Mouse (Mus musculus) gastrocnemius, postnatal 25 days (tissue): ENCODE results near the gene Palld. TPM values are rescaled to one million over a fixed set of nuclear protein-coding genes. Genes with fewer than 3 reads are reported as not detected.
A peak's percentile ranks its signal among the peaks of the same experiment; 100 is the strongest.

Experiments
- DNase-seq: peaks from one replicate; pipeline ENCODE4 v3.0.0; 2022
- total RNA-seq, 2 experiments: library from RNA; stranded (reverse); gene quantifications; 1 replicate in 1 of 2; 2 replicates in 1 of 2; pipeline ENCODE4 v1.2.3; 2021

Palld gene
- total RNA-seq, 2 experiments from 2014 or later: 90.9 to 120 TPM

DNA sequence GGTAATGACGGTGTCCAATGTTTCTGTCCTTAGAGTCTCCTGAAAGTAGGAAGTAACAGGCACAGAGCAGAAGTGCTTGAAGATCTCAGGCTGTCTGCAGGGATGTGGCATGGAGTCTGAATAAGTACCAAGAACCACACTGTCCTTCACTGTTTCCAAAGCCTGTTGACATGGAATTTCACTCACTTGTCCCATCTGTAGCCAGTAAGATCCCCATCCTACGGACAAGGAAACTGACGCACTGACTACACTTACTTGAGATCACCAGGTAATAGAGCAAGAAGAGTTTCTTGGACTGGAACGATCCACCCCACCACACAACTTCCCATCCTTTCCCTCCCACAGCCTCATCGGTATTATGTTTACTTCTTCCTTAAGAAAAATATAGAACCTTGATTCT, 128.3 kb downstream of the Palld start:
- no peak for DNase-seq

GRCm38 (mm10) chr8:61773595-61774088, 128.8 kb downstream of the Palld start:
- DNase-seq: no peak

DNA sequence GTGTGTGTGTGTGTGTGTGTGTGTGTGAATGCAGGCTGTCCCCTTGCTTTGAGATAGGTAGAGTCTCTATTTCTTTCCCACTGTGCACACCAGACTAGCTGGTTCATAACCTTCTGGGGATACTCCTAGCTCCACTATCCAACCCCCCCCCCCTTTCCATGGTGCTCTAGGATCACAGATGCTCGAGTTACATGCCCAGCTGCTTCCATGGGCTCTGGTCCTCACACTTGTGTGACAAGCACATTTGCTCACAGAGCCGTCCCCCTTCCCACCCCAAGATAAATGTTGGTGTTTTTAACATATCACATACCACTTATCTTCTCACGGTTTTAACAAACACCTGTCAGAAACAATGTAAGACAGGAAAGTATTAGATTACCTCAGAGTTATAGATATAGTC, 131.2 kb downstream of the Palld start:
- DNase-seq: no peak

GRCm38 (mm10) chr8:61769340-61769879, 133.1 kb downstream of the Palld start:
- DNase-seq: no peak

GRCm38 (mm10) chr8:61760190-61760578, 142.3 kb downstream of the Palld start:
- no peak for DNase-seq

DNA sequence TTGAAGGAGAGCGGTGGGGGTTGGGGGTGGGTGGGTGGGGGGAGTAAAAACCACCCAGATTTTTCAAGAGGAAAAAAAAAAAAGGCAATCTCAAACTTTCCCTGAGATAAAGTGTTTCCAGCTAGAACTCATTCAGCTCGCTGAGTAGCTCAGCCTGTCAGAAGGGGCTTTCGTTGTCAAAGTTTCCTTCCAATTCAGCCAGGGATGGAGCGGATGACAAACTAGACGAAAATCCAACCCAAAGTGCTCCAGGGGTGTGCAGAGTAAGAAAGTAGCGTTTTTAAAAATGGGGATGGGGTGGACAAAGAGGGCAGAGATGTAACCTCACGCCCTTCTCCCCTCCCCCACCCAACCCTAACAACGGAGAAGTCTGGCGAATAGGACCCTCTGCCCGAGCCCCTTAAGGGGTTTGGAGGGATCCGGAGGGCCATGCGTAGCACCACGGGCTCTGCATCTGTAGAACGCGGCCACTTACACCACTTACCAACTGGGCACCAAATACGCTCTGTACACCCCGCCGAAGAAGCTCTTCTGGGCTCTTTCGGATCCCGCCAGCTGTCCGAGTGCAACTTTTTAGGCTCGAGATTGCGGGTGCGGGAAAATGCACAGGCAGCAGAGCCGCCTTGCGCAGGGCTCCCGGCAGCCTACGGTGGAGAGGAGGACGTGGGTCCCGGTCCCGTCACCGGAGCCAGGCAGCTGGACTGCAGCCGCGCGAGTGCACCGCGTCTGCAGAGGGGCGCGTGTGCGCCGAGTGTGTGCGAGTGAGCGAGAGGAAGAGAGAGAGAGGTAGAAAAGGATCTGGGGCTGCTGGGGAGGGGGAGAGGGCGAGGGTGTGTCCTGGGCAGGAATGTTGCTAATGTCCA, 142.9 kb downstream of the Palld start:
- DNase-seq: peak; percentile 28

DNA sequence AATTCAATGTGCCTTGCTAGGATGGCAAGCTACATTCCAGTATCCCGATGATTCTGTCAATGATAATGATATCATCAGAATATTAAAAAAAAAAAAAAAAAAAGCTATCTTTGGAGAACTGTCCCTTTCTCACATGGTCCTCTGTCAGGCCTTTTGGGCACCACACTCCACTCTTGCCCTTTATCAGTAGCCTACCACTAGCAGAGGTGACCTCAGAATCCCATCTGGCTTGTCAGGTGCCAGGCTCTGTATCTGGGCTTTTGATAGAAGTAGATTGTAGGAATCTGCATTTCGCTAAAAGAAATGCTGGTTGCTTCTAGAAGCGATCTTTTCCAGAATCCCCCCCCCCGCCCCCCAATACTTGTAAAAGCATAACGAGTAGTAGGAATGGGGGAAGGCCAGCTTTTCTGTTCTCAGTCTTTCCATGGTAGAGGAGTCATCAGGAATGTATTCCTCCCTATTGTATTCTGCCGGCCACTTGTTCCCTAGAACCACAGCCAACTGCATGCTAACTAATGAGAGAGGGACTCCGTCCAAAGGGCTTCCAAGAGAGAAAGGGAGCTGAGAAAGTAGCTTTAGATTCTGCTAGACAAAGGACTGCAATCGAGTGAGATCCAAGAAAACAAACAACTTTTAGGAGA, 143.7 kb downstream of the Palld start:
- DNase-seq: no peak

GRCm38 (mm10) chr8:61756971-61757965, 145.2 kb downstream of the Palld start:
- DNase-seq: peak; percentile 13

DNA sequence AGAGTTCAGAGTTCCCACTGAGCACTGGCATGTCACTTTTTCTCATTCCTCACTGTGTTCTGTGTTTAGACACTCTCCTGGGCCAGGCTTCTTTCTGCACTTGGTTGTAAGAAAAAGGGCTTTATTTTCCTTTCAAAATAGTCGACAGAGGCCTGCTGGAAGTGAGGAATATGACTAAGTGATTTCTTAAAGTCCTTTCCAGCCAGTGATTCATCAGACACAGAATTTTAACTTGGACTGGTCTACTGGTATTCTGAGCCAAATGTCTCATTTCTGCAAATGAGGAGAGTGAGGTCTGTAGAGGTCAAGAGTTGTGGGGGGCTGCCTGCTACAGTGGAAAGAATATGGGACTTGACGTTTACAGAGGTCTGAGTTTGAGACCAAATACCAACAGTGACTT, 147.3 kb downstream of the Palld start:
- no peak for DNase-seq

GRCm38 (mm10) chr8:61747070-61747469, 155.4 kb downstream of the Palld start:
- no peak for DNase-seq

- DNase-seq: peak; percentile 27
These were observed 157.1 kb downstream of the Palld start for GRCm38 (mm10) chr8:61745181-61745980.

- DNase-seq: no peak
These were observed 158.5 kb downstream of the Palld start for GRCm38 (mm10) chr8:61743764-61744562.

- DNase-seq: no peak
These were observed 165.0 kb downstream of the Palld start for GRCm38 (mm10) chr8:61737465-61737864.

DNA sequence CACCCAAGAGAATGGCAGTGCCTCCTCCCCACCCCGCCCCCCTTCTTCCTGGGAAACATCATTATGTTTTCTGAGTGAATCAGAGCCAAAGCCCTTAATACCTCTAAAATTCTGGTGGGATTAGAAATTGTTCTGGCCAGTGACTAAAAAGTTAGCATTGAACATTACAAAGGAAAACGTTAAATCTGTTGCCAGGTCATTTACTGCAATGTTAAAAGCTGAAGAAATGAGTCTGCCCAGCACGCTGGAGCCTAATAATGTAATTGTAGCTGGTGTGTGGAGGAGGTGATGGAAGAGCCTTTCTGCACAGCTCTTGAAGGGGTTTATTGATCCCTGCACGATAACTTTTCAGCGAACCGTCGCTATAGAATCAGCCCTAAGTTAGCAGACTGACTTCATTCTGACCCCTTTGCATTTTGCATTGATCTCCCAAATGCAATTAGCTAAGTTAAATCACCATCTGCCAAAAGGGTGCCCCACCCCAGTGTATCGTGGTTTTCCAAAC, 165.7 kb downstream of the Palld start:
- DNase-seq: no peak

DNA sequence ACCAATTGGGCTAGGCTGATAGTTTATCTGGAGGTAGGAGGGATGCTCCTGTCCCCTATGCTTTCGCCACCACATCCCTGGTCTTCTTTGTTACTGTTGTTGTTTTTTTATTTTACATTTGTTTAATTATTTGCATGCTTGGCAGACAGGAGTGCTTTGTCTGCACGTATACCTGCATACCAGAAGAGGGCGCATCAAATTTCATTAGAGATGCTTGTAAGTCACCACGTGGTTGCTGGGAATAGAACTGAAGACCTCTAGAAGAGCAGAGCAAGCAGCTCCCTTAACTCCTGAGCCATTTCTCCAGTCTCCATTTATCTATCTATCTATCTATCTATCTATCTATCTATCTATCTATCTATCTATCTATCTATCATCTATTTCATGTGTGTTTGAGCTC, 166.4 kb downstream of the Palld start:
- DNase-seq: no peak

DNA sequence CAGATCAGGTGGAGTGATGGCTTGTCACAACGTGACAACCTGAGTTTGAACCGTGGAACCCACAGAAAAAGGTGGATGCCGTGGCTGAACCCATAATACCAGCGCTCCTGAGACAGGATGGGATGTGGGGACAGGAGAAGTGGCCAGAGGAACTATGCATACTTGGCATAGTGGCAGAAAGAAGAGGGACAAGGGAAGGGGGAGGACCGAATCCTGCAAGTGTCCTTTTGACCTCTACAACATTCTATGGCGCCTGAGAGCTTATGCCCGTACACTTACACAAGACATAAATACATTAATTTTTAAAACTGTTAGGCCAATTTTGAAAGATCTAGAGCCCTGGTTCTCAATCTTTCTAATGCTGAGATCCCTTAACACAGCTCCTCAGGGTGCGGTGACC, 168.3 kb downstream of the Palld start:
- no peak for DNase-seq

DNA sequence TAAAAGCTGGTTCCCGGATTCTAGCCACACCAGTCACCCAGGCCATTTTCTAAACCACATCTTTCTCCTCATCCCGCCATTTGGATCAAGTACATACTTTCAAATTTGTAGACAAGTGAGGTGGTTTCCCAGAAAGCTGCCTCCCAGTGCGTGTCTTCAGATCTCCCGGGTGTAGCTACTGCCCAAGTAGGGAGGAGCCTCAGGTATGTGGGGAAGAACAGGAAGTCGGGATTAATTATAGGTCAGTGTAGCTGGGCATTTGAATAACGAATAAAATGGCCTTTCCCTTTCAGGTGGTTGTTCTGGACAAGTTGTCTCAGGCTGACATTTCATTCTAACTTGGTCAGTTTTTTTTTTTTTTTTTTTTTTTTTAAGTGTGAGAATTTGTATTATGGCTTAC, 170.3 kb downstream of the Palld start:
- DNase-seq: no peak

DNA sequence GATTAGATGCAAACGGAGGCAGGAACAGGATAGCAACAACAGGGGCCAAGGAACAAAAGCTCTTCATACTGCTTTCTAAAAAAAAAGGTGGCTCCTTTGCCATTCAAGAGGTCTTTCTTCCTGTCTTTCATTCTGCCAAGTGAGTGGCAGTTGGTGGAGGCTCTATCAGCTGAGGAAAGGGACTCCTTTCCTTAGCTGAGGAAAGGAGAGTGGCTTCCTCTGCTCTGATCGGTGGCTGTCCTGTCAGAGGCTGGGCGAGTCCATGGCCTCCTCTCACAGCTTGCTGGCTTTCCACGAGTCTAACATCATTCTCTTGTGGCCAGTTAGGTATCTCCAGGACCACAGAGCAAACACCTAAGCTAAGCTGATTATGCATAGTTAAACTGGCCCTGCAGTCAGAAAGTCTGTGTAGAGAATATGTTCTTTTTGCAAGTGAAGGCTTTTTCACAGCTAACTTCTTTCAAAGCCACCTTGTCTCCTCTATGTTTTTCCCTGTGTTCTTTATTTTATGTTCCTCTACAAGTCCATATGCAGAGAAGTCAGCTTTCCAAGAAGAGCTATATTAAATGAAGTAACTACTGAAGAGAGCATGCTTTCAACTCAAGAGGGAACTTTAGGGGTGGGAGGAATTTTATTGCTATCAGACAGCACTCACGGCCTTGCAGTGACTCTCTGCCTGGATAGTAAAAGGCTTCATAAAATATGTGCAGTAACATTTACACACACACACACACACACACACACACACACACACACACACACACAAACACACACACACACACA, 171.0 kb downstream of the Palld start:
- no peak for DNase-seq

DNA sequence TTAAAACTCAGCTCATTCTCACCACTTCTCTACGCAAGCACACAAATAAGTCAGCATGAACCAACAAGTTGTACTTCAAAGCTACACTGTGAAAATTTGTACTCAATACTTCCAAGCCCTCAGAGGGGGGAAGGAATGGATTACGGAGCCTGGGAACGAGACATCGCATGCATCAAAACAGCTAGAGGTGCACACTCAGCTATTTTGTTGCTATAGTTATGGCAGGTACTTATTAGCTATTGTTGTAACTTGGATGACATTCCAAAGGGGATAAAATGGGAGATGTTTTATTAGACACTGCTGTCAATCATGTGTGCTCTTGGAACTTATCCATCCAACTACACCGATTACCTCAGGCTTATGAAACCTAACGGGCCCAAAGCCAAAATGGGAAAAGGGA, 171.8 kb downstream of the Palld start:
- DNase-seq: no peak
